Mouse (Mus musculus) cerebellum, adult 2 months (tissue): ENCODE results near the gene Cltc.

ENCODE experiments used
- CTCF ChIP-seq: fragments of 200-500 bp; IDR thresholded peaks from 2 replicates; pipeline ENCODE4 v1.5.1; 2011; ENCODE audit warnings: low read depth, mild to moderate bottlenecking, control low read depth, low read length, moderate library complexity, borderline replicate concordance; ENCODE audit not compliant: insufficient read depth
- POLR2A ChIP-seq: fragments of 200-500 bp; IDR thresholded peaks from 2 replicates; pipeline ENCODE4 v1.6.1; 2011; ENCODE audit warnings: low read length, control low read depth, borderline replicate concordance; ENCODE audit not compliant: insufficient read depth

DNA sequence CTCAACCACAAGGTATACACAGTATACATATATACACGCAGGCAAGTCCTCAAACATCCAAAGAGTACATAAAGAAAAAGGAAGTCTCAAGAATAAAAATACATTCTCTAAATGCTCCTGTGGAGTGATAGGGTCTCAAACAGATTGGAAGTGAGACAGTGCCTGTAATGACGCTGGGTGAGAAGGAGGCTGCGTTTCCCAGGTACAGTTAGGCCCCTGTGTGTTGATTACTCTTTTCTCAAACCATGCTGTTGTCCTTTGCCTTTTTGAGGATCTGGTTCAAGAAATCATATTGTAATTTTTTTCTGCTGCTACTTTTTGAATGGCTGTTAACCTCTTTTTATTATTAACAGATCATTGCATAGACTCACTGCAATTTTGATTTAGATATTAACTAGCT lies 67.0 kb downstream of the Cltc start:
- TF ChIP-seq CTCF (no peak), POLR2A (no peak)
